Mouse (Mus musculus) thymus, adult 2 months (tissue): ENCODE results near the gene Cxcr3.

Source experiments
- CTCF ChIP-seq: fragments of 200-500 bp; IDR thresholded peaks from 2 replicates; pipeline ENCODE4 v1.5.1; 2012; ENCODE audit warnings: mild to moderate bottlenecking, control low read depth, low read length, moderate library complexity, borderline replicate concordance; ENCODE audit not compliant: control insufficient read depth, poor library complexity, insufficient read depth; ENCODE audit errors: extremely low read depth
- POLR2A ChIP-seq: fragments of 200-500 bp; IDR thresholded peaks from 2 replicates; pipeline ENCODE4 v1.6.1; 2012; ENCODE audit warnings: mild to moderate bottlenecking, low read length, control low read depth, moderate library complexity; ENCODE audit not compliant: control insufficient read depth, poor library complexity, insufficient read depth; ENCODE audit errors: extremely low read depth

DNA sequence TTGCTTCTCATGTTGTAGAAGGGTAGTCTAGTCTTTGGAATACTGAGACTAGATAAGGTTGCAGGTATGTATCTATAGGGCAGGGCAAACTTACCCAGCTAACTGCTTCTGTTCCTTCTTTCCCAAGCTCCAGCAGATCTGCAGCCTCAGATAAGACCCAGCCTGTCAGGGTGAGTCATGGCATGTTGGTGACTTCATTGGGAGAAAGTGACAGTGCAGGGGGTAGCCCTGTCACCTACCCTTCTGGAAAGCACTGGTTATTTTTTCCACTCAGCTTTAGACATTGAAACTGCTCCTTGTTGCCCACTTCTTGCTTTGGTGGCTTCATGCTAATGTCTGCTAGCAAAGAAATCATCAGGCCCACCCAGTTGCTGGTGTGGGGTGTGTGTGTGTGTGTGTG, 4.1 kb downstream of the Cxcr3 start:
- TF ChIP-seq CTCF (no peak), POLR2A (no peak)
